Mouse (Mus musculus): ENCODE measurements around the gene Large1.
"Not testable (repeated sequence)": the region's sequence is repeated elsewhere in the genome, so short reads cannot be mapped to it uniquely, and the experiment has no call there.

Gene Large1

GRCm38 (mm10) chr8:73161564-73161963 is 191.8 kb downstream of the Large1 start:
- DNase-seq = no peak

GRCm38 (mm10) chr8:73160945-73161344 is 192.4 kb downstream of the Large1 start:
- no peak for DNase-seq

GRCm38 (mm10) chr8:73147236-73147635 is 206.1 kb downstream of the Large1 start:
- DNase-seq = no peak

DNA sequence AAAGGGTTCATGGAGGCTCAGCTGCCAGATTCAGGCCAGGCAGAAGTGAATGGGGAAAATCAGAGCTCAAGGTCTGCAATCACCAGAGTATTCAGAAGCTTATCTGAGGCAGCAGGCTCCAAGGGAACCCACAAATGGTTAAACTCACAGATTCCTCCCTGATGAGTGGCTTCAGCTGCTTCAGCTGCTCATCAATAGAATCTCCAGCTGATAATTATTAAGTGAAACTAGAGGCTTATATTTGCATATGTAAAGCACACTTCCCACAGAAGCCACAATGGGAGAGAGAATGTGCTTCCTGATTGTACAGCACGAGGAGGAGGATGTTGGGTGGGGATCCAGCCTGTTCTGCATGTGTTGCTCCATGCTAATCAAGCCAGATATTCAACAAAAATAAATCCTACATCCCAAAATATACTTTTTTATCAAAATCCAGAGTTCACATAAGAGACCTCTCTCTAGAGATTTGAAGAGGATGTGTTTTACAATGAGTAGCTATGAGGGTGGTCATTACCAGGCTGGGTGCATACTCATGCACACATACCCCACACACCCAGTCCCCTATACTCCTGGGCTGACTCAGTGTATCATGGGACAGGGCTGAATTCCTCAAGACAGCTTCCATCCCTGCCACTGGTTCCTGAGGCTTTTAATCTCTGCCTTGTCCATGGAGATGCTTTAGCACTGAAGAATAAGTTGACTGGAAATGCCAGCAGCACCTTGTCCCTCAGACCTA is 210.5 kb downstream of the Large1 start:
- DNase-seq = no peak

DNA sequence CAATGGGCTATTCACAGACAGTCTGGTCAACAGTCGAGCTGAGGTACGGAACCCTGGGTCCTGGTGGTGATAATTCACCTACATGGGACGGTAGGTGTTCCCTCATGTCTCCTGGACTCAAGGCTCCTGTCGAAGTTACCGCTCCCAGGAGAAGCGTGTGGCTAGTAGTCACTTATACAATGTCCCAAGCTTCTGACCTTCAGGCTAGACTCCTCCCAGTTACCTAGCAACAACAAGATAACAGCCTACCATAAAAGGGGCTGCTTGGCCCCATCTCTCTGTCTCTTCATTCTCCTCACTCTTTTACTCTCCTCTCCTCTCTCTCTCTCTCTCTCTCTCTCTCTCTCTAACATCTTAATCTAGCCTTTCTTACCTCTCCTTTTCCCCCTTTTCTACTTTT is 217.9 kb downstream of the Large1 start:
- no peak for DNase-seq

GRCm38 (mm10) chr8:73132080-73132479 is 221.3 kb downstream of the Large1 start:
- no peak for DNase-seq

DNA sequence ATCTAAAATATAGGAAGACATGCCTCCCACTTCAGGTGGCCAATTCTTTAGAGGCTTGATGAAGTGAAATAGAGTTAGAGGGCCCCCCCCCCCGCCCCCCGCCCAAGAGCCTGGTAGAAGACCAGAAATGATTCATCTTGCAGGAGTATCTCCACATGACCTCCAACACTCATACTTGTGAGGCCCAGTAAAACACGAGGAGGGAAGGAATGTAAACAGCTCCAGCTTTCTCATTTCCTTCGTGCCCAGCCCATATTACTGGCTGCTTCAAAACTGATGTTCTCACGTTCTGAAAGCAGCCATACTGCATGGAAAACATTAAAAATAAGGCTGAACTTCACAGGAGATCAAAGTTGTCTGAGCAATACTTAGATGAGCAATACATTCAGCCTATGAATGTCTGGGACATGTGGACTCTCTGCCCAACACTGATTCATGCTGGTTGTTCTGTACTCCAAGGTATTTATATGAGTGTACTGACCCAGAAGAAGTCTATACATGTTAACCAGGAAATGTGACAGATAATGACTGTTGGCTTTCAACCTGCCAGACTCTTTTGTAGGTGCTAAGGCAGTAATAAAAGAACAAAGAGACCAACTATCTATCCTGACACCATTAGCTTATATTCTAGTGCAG is 229.4 kb downstream of the Large1 start:
- DNase-seq = no peak

DNA sequence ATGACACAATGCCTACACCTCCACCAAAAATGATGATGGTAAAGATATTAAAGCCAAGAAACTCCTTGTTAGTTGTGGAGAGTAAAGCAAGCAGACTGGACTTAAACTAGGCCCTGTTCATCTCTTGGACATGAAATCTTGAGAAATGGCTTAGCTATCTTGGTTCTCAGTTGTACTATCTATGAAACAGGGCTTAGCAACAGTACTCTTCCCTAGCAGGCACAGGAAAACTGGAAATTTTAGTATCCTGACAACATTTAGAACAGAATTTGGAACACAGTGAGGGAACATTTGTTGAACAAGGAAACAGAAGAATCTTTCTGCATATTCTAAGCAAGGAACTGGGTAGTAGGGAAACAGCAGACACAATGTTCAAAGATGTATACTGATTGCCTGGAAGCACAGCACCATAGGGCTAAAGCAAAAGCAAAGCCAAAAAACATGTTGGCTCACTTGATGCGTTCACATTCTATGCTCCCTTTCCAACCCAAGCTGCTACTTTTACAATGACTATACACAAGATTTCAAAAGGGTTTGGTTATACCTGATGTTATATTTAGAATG is 240.9 kb downstream of the Large1 start:
- no peak for DNase-seq

GRCm38 (mm10) chr8:73104089-73104488 is 249.3 kb downstream of the Large1 start:
- DNase-seq = no peak

DNA sequence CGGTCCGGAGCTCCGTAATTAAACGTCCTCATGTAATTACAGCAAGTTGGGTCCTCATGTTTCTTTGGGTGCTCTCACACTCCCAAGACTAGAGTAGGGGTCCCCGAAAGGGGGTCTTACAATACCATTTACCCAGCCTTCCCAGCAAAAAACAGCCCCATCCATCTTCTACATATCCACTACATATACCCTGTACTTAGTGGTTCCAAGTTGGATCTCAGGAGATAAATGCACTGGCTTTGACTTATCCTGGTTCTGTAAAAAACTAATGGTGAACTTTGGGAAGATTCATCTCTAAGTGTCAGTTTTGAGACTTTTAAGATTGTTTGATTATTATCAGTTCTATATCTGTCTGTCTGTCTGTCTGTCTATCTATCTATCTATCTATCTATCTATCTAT is 252.3 kb downstream of the Large1 start:
- DNase-seq = no peak

DNA sequence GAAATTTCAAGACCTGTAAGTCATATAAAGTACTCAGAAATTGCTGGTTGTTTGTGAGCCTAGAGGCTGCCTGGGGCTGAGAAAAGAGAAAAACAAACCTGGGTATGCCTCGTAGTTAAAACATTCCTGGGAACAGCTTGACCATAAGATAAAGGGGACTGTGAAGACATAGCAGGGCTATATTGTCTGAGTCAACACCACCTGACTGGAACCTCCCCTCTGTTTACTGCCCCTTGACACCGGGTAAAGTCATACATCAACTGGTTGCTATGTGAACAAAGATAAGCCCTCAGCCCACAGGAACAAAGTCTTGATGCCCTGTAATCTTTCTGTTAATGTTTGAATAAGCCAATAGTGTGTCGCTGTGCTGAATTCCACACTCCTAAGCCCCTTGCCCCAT is 252.7 kb downstream of the Large1 start:
- DNase-seq = not testable (repeated sequence)

GRCm38 (mm10) chr8:73099542-73099941 is 253.8 kb downstream of the Large1 start:
- DNase-seq = no peak

DNA sequence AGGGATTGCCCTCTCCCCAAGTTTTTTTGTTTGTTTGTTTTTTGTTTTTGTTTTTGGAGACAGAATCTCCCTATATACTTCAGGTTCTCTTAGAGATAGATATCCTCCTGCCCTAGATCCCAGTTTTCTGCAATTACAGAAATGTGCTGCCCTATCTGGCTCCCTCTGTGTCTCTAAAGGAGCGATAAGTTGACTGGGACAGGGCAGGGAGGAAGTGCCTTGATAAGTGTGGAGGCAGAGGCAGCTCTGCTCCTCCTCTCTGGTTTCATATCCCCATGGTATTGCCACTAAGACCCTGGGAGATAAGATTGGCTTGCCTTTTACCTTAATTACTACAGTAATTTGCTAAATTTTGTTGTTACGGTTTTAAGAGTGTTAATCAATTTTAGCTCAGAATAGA is 256.4 kb downstream of the Large1 start:
- no peak for DNase-seq

DNA sequence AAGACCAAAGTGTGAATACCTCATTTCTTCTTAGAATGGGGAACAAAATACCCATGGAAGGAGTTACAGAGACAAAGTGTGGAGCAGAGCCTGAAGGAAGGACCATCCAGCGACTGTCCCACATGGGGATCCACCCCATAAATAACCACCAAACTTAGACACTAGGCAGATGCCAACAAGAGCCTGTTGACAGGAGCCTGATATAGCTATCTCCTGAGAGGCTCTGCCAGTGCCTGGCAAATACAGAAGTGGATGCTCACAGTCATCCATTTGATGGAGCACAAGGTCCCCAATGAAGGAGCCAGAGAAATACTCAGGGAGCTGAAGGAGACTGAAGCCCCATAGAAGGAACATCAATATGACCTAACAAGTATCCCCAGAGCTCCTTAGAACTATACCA is 275.6 kb downstream of the Large1 start:
- not testable (repeated sequence) for DNase-seq

- DNase-seq = no peak
Measured at GRCm38 (mm10) chr8:73061410-73061809, 291.9 kb downstream of the Large1 start.

DNA sequence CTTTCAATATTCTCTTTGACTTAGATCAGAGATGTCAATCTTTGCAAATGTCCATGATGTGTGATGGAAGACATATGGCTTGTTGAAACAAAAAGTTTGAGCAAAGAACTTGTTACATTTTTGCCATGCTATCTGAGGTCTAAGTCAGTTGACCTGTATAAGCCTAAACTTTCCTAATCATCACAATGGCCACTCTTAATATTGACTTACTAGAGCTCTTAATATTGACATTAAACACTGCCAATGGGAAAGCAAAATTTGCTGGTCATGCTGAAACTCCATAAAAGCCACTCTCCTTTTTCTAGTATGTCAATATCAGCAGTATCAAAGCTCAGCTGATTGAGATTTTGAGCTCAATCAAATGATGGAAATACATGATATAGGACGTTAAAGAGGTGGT is 298.6 kb downstream of the Large1 start:
- no peak for DNase-seq

GRCm38 (mm10) chr8:73053878-73054277 is 299.5 kb downstream of the Large1 start:
- DNase-seq = no peak

GRCm38 (mm10) chr8:73052414-73052813 is 300.9 kb downstream of the Large1 start:
- no peak for DNase-seq

- no peak for DNase-seq
Measured at GRCm38 (mm10) chr8:73048136-73048535, 305.2 kb downstream of the Large1 start.

- no peak for DNase-seq
Measured at GRCm38 (mm10) chr8:73029787-73030186, 323.6 kb downstream of the Large1 start.

- no peak for DNase-seq
Measured at GRCm38 (mm10) chr8:73018241-73018640, 335.1 kb downstream of the Large1 start.

DNA sequence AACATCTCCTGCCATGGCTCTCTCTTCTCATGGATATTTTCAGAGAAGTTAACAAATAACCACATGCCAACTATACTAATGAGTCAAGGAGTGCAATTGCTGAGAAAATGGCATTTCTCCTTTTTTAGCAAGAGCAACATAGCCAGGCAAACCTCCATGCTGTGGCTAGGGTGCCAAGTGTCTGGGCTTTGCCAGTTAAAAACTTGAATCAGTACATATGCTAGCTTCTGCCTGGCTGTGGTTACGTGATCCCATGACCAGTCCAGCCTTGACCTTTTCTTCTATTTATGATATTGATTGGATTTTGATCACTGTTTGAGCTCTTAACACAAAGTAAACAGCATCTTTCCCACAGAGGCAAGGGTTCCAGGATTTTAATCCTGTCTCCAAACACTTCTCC is 335.7 kb downstream of the Large1 start:
- peak in 1 of 2 experiments; percentile 15 for DNase-seq

- DNase-seq = peak in 1 of 2 experiments; percentile 10
Measured at GRCm38 (mm10) chr8:73016303-73016702, 337.0 kb downstream of the Large1 start.

GRCm38 (mm10) chr8:73007489-73007888 is 345.9 kb downstream of the Large1 start:
- DNase-seq = peak; percentile 33 to 48

Data from cerebellum, postnatal 10 days (tissue).